Mouse (Mus musculus): ENCODE measurements at regions not wholly inside any gene's neighbourhood (a gene's known extent, or its start where the extent isn't known, plus 50 kb on each side); places are given as distances from the start of the nearest gene placed in this dataset.

DNA sequence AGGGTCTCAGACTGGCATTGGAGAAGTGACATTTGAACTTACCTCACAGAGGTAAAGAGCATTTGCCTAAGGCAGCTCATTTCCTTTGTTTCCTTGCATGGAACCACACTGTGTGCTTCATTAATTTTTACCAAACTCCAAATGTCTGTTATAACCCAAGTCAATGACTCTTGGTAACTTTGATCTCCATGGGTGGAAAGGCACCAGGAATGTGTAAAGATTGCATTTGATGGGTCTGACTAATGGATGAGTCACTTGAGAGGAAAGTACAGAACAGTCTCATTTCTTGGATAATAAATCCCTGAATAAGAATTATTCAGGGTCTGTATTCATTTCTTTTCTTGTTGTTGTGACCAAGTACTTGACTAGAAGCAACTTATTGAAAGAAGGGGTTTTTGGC lies 97.3 kb upstream of the Rab11fip2 start:
- DNase-seq (ENCODE audit: extremely low spot score, low read depth, low spot score) = no peak

DNA sequence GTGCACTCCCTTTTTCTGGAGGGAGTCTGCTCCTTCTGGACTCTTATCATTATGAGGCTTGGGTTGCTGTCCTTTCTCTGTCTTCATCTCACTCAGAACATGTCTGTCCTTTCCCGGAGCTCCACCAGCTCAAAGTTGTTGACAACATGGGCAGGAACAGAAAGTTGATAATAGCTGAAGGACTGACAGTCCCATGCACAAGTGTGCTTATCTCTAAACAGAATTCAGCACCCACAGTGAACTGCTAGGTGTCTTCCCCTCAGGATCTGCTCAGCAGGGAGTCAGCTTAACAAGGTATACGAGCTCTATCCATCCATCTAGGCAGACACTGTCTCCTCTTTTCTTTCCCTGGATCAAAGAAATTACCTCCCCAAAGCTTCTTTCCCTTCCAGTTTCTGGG lies 89.2 kb upstream of the Rab11fip2 start:
- DNase-seq (ENCODE audit: extremely low spot score, low read depth, low spot score) = no peak

- no peak for DNase-seq (ENCODE audit: extremely low spot score, low read depth, low spot score)
These were observed 86.8 kb upstream of the Rab11fip2 start for GRCm38 (mm10) chr19:60030212-60030788.

DNA sequence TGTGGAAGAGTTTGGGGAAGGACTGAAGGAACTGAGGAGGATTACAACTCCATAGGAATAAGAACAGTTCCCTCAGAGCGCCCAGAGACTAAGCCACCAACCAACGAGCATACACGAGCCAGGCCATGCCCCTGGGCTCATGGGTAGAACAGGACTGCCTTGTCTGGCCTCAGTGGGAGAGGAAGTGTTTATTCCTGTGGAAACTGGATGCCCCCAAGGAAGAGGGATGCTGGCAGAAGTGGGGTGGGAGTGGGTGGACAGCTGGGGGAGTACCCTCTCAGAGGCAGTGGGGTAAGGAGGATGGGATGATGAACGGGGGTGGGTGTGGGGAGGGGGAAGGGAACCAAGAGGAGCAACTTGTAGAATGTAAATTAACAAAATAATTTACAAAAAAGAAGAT lies 86.3 kb upstream of the Rab11fip2 start:
- DNase-seq (ENCODE audit: extremely low spot score, low read depth, low spot score) = no peak

GRCm38 (mm10) chr19:60015614-60016300 lies 72.3 kb upstream of the Rab11fip2 start:
- DNase-seq (ENCODE audit: extremely low spot score, low read depth, low spot score) = peak; percentile 87

DNA sequence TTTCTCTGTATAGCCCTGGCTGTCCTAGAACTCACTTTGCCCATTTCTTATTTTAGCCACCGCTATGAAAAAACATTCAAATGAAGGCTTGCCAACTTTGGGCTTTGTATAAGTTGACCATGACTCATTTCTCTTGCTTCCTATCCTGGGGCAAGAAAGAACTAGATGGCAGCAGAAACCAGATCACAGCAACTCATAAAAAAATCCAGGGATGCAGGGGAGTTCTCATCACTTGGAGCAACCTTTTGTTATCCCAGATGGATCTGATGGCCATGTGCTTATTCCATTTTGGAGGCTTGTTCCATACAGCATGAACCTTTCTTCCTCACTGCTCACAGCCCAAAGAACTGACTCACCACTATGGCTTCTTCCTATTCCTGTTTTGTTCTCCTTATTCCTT lies 52.1 kb upstream of the Rab11fip2 start:
- no peak for DNase-seq (ENCODE audit: extremely low spot score, low read depth, low spot score)
